Mouse (Mus musculus) CD8-positive naive resting alpha-beta T cell, adult 2 months (primary cell): ENCODE data around the gene Arhgef7.

Experiments used
- DNase-seq, 2 experiments: peaks; one replicate each; pipeline ENCODE4 v3.0.0; 2022; ENCODE audit warnings: low read depth in 2 of 2, low spot score in 2 of 2

Gene Arhgef7

GRCm38 (mm10) chr8:11727651-11728481 is at the start of gene Arhgef7:
TSS of gene Arhgef7 (plus strand) at chr8:11727721.
- no peak for DNase-seq

DNA sequence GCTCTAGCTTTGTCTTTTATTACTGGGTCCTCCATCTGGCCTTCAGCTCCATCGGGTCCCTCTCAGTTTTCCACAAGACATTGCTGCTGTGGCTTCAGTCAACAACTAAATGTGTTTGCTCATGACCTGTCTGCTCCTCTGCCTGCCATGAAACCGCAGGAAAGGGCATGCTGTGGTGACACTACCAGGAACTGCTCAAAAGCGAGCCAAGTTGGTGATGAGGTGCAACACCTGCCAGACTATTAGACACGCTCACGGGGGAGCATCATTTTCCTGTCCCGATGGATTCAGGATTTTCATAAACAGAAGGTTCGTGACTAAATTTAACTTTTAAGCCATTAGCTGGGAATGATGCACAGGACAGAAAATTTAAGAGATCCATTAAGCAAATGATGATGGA is 43.0 kb upstream of the Arhgef7 start:
- DNase-seq: no peak

DNA sequence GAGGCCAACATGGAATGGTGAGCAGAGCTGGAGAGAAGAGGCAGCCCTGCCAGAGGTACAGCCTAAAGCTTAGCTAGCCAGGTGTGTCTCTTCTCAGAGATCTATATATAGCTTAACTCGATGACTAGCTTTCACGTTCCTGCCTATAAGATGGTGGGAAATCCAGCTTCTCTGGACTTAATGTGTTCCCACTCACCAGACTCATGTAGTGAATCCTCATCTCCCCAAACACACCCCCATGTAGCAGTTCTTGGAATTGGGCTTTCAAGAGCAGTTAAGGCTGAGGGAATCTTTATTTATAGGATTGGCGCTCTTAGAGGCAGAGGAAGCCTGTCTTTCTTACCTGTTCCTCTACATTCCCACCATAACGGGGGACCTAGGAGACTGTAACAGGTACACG is 40.3 kb upstream of the Arhgef7 start:
- no peak for DNase-seq

DNA sequence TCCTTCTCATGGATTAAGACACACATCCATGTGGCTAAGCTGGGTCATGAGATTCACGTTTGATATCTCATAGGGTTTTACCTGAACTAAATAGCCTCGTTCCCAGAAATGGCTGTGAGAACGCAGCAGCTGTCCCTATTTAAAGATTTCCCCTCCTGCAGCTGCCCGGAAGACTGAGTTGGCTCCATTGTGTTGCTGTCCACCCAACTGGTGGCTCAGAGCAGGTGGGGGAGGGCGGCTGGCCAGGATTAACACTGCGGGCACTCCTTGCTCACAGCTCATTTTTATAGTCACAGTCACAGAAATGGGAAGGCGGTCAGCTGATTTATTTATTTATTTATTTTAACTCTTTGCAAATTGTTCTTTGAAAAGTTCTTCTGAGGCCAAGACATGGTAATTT is 37.6 kb upstream of the Arhgef7 start:
- no peak for DNase-seq

DNA sequence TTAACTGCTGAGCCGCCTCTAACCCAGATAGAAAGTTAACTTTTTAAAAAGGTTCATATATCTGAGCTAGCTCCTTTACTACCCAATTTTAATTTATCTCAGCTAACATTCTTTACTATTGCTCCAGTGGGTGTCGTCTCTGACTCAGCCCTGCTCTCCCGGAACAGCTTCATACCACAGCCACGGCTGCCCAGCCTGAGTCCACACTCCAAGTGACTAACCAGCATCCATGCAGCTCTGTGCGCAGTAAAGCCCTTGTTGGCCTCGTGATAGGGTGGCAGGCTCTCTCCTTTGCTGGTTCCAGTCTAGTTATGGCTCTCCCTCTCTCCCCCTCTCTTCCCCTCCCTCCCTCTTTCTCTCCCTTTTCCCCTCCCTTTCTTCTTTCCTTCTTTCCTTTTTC is 36.2 kb upstream of the Arhgef7 start:
- DNase-seq: no peak

GRCm38 (mm10) chr8:11691761-11692160 is 35.8 kb upstream of the Arhgef7 start:
- DNase-seq: no peak

GRCm38 (mm10) chr8:11692455-11692854 is 35.1 kb upstream of the Arhgef7 start:
- no peak for DNase-seq

DNA sequence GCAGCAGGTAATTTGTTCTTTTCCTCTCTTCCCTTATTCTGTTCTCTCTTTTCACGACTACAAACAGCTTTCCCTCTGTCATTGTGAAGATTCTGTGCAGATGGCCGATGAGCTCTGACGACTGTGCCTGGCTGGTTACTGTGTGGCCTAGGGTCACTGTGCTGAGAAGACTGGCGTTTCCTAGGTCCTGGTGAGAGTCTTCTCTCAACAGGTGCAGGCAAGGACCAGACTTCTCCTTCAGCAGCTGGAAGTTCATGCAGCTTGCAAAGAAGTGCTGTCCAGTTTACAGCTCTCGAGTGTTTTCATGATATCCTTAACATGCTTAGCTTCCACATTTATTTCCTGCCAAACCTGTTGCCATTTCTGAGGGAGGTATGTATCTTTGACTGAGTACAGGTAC is 33.5 kb upstream of the Arhgef7 start:
- no peak for DNase-seq

DNA sequence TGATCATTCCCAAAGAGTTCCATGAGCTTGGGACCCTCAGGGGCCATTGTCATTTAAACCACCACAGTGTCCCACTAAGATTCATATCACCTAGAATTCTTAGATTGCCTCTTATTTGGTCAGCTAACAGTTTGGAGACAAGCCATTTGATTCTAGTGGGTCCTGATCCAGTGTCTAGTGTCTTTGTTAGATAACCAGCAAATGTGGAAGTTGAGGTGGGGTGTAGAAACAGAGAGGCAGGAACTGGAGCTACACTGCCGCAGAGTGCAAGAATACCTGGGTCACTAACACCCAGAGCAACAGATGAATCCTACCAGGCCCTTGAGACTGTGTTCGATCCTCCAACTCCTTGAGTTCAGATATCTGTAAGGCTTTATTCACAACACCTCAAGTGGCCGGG is 31.3 kb upstream of the Arhgef7 start:
- no peak for DNase-seq

DNA sequence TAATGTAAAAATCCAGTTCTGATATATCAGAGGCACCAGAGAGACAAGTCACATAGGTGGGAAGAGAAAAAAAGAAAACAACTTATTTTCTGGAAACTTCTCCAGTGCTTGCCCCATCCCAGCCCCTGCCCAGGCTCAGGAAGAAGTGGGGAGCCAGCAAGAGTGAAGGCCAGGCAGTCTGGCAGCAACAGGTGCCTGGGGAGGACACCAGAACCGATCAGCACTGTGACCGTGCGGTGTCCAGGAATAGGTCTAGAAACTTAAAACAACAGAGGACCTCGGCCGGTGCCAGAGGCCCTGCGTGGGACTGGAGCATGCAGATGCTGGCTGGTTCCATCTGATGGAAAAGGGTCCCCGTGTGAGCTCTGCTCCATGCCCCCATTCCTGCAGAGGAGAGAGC is 30.1 kb upstream of the Arhgef7 start:
- no peak for DNase-seq

GRCm38 (mm10) chr8:11699442-11700001 is 28.0 kb upstream of the Arhgef7 start:
- no peak for DNase-seq

DNA sequence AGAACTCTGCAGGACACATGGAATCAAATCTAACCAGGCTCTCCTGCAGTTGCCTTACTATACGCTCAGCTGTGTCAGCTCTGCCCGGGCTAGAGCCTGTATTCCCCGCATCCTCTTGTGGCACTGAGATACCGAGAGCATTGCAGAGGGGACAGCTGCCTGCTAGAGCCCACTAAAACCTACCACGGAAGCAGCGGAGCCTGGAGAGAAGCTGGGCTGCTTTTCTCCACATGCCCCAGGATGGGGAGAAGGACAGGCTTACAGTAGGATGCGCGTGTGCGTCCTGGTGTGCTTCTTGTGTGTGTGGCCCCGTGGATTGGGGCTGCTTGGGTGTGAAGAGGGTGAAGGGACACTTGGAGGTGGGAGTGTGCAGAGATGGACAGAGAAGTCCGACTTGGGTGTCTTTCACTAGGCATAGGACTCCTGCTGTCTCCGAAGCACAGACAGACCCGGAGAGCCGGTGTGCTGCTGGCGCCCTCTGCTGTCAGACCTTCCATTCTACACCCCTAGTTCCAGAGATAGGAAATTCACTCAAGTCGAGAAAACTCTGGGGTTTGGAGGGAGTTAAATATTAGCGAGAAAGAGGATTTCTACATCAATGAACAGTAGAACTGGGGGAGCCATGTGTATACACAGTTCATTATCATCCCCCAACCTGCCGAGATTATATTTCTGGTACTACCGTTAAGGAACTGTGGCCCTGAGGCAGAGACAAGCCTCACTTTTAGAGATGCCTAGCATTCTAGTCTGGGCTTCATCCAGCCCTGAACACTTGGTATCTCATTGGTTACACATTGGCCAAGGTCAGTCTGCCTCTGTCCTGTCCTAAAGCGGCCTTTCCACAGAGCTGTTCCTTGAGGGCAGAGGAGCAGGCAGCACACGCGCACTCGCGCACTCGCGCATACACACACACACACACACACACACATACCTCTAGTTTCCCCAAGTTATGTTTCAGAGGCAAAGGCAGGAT is 27.2 kb upstream of the Arhgef7 start:
- peak; percentile 30 to 50 for DNase-seq

GRCm38 (mm10) chr8:11701033-11701362 is 26.5 kb upstream of the Arhgef7 start, which contains the start of gene 1700016D06Rik:
TSS of gene 1700016D06Rik (minus strand) at chr8:11701063.
- no peak for DNase-seq

GRCm38 (mm10) chr8:11701428-11701827 is 26.1 kb upstream of the Arhgef7 start:
- no peak for DNase-seq

GRCm38 (mm10) chr8:11703789-11704188 is 23.7 kb upstream of the Arhgef7 start:
- DNase-seq: no peak

- no peak for DNase-seq
Observed at GRCm38 (mm10) chr8:11704716-11705420, 22.7 kb upstream of the Arhgef7 start.

GRCm38 (mm10) chr8:11705818-11706217 is 21.7 kb upstream of the Arhgef7 start:
- no peak for DNase-seq

DNA sequence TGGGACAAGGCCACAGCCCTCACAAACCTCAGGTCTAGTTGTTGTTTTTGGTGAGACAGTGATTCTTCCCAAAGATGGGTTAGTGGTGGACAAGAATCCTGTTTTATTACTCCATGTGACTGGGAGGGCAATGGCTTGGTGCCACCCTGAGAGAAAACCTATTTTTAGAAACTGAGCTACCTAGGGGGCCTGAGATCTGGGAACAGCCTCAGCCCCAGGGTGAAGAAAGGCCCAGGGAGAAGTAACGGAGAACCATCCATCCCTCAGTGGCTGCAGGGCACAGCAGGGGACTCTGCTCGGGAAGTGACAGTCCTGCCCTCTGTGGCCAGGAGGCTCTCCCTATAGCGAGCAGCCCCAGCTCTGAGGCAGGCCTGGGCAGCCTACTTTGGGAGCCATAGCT is 19.8 kb upstream of the Arhgef7 start:
- no peak for DNase-seq

GRCm38 (mm10) chr8:11708815-11709214 is 18.7 kb upstream of the Arhgef7 start:
- no peak for DNase-seq

GRCm38 (mm10) chr8:11709542-11709941 is 18.0 kb upstream of the Arhgef7 start:
- no peak for DNase-seq

GRCm38 (mm10) chr8:11710415-11710814 is 17.1 kb upstream of the Arhgef7 start:
- DNase-seq: no peak
